Mouse (Mus musculus): ENCODE results near the gene Ago3.

Gene Ago3

GRCm38 (mm10) chr4:126429347-126430079, at the start of gene Ago3:
Ago3 (minus strand) TSS chr4:126429556.
- DNase-seq, result peak; percentile 93 to 94

- no peak for DNase-seq
Observed at GRCm38 (mm10) chr4:126473031-126473430, 43.7 kb upstream of the Ago3 start.

GRCm38 (mm10) chr4:126469334-126469733, 40.0 kb upstream of the Ago3 start:
- DNase-seq, result no peak

- DNase-seq, result no peak
Observed at GRCm38 (mm10) chr4:126468925-126469324, 39.6 kb upstream of the Ago3 start.

- DNase-seq, result peak; percentile 92 to 94
Observed at GRCm38 (mm10) chr4:126468285-126468901, 39.0 kb upstream of the Ago3 start, which contains the start of gene Ago1. Ago1 (minus strand) TSS chr4:126468583.

- DNase-seq, result peak; percentile 57 to 62
Observed at GRCm38 (mm10) chr4:126467721-126468284, 38.4 kb upstream of the Ago3 start.

GRCm38 (mm10) chr4:126466251-126466750, 36.9 kb upstream of the Ago3 start:
- no peak for DNase-seq

- DNase-seq, result no peak
Observed at GRCm38 (mm10) chr4:126465843-126466242, 36.5 kb upstream of the Ago3 start.

- DNase-seq, result no peak
Observed at GRCm38 (mm10) chr4:126464892-126465235, 35.5 kb upstream of the Ago3 start.

GRCm38 (mm10) chr4:126464189-126464891, 35.0 kb upstream of the Ago3 start:
- DNase-seq, result no peak

GRCm38 (mm10) chr4:126455441-126455840, 26.1 kb upstream of the Ago3 start:
- DNase-seq, result no peak

GRCm38 (mm10) chr4:126454547-126455254, 25.3 kb upstream of the Ago3 start:
- no peak for DNase-seq

GRCm38 (mm10) chr4:126450268-126450667, 20.9 kb upstream of the Ago3 start:
- no peak for DNase-seq

- DNase-seq, result no peak
Observed at GRCm38 (mm10) chr4:126447126-126447525, 17.8 kb upstream of the Ago3 start.

- DNase-seq, result no peak
Observed at GRCm38 (mm10) chr4:126444528-126444927, 15.2 kb upstream of the Ago3 start.

- no peak for DNase-seq
Observed at GRCm38 (mm10) chr4:126438261-126438660, 8.9 kb upstream of the Ago3 start.

- DNase-seq, result no peak
Observed at GRCm38 (mm10) chr4:126436268-126436667, 6.9 kb upstream of the Ago3 start.

GRCm38 (mm10) chr4:126434094-126434493, 4.7 kb upstream of the Ago3 start:
- no peak for DNase-seq

GRCm38 (mm10) chr4:126433175-126433574, 3.8 kb upstream of the Ago3 start:
- no peak for DNase-seq

GRCm38 (mm10) chr4:126431746-126432145, 2.4 kb upstream of the Ago3 start:
- DNase-seq, result no peak

- DNase-seq, result no peak
Observed at GRCm38 (mm10) chr4:126428682-126429346, 542 bp downstream of the Ago3 start.

GRCm38 (mm10) chr4:126423866-126424265, 5.5 kb downstream of the Ago3 start:
- DNase-seq, result no peak
